Mouse (Mus musculus): Measurements from ENCODE around the gene D17H6S53E.

DNA sequence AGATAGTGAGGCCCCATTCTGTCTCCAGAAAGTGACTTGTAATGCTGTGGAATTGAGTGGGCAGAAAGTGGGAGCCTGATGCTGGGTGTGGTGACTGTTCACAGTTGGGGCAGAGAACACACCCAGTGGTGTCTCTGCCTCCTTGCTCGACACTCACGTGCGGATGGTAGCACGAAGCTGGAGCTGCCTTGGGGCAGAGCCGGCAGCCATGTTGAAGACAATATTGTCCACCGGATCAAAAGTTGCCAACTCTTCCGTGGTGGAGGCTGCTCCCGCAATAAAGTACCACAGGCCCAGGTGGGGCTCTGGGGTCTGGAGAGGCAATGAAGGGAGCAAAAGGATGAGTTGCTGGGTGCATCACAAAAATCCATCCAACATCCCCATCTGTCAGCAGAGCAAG lies 4.9 kb downstream of the D17H6S53E start:
- TF ChIP-seq POLR2A (IDR thresholded peaks at IDR 0.05; ENCODE audit: insufficient read depth, low read length) (no peak), CTCF (IDR thresholded peaks at IDR 0.05; ENCODE audit: low read depth, low read length) (no peak), EP300 (IDR thresholded peaks at IDR 0.05; ENCODE audit: insufficient read depth, low read depth, low read length) (no peak)
